Mouse (Mus musculus) 3134 (cell line): Measurements from ENCODE around the gene Kdm1a.

ENCODE experiments used
- DNase-seq: peaks from one replicate; pipeline ENCODE4 v3.0.0-alpha.2; 2011; ENCODE audit warnings: low spot score; ENCODE audit not compliant: insufficient read length; ENCODE audit errors: extremely low read depth

The Kdm1a gene

DNA sequence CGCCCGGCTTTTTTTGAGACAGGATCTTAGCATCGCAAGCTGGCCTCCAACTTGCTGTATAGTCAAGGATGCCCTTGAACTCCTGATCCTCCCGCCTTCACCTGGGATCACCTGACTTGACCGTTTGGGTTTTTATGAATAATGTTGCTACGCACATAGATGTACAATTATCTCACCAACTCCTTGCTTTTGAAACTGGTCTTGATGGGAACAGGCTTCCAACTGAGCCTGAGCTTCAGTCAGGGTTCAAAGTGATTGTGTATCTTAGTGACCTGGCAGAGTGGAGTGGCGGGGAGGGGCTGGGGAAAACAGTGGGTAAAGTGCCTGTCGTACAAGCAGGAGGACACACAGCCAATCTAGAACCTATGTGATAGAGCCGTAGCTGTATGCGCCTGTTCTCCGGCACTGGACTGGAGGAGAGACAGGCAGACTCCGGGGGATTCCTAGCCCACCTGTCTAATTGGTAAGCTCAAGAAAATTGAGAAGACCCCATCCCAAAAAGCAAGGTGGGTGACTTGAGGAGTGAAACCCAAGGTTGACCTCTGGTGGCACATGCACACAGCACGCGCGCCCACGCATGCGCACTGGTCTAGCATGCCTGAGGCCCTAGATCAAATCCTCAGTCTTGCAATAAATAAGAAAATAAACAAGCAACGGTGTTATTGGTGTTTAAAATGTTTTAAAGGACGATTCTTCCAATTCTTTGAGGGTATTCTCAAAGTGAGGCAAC is 3.4 kb upstream of the Kdm1a start:
- DNase-seq = no peak

DNA sequence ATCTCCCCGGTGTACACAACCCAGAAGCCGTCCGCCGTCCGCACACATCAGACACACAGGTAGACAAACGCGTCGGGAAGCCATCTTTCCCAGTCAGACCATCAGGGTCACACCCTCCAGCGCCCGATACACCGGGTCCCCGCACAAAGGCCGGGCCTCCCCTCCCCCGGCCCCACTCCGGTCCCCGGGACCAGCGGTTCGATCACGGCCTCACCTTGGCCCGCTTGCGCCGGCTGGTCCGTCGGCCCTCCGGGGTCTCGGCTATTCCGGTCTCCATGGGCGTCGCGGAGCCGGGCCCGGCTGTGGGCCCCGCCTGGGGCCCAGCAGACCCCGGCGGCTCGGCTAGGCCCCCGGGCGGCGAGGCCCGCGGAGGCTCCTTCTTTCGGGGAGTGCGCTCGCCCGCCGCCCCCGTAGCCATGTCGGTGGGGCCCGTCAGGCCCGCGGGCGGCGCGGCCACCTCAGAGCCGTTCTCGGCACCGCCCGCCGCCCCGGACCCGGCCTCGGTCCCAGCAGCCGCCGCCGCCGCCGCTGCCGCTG is 437 bp downstream of the Kdm1a start:
- DNase-seq = peak; percentile 64

DNA sequence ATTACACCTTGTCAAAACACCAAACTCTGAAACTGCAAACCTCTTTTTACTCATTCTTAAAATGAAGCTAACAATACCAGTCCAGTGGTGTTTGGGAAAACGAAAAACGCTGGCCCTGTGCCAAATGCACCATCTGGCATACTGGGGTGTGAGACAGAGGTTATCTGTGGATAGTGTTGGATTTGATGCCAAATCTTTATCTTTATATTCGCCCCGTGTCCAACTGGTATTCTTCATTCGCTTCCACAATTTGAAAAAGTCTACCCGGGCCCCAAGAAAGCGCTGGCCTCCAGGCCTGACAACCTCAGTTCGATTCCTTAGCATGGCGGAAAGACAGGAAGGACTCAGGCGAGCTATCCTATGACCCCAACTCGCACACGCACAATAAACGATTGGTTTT is 1.0 kb downstream of the Kdm1a start:
- DNase-seq = peak; percentile 28

DNA sequence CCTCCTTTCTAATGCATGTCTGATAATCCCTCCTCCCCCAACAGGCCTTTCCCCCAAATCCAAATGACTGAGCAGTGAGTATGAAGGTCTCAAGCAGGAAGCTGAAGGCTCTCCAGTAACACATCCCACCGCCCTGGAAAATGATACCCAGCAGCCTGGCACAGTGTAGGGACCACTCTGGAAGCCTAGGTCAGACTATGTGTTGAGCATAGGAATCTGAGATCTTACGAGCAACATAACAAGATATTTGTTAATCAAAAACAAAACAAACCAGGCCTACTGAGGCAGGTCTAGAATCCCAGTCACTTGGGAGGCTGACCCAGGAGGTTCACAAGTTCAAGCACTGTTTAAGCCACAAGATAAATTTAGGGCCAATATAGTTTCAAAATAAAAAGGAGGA is 2.0 kb downstream of the Kdm1a start:
- no peak for DNase-seq

DNA sequence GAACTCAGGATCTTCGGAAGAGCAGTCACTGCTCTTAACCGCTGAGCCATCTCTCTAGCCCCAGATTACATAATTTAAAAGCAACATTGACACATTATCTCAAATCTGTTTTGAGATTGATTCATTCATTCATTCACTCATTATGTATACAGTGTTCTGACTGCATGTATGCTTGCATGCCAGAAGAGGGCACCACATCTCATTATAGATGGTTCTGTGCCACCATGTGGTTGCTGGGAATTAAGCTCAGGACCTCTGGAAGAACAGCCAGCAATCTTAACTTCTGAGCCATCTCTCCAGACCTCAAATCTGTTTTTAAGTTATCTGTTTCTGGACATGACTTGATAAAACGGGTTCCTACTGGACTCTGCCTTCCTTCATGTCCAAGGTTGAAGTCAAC is 2.7 kb downstream of the Kdm1a start:
- DNase-seq = no peak

DNA sequence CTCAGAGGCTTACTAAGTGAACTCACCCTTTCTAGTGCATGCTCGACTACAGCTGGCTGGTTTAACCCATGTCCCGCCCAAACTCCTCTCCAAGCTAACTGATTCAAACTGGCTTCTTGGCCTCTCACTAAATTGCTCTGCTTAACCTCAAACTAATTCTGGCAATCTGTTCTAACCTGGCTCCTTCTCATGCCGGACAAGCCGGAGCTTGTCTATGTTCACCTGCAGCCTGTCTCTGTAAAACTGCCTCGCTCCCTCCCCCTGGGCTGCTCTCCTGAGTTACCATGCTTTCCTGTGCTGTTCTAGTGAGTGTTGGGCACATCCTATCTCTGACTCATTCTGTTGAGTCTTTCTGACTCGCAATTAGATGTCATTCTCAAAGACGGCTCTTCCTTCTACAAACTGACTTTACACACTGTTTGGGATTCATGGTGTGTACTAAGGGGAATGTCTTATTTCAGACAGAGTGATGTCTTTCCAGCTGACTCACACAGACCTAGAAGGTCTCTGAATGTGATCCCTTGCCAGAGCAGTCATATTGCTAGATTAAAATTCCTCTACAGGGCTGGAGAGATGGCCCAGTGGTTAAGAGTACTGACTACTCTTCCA is 4.2 kb downstream of the Kdm1a start:
- peak; percentile 31 for DNase-seq

DNA sequence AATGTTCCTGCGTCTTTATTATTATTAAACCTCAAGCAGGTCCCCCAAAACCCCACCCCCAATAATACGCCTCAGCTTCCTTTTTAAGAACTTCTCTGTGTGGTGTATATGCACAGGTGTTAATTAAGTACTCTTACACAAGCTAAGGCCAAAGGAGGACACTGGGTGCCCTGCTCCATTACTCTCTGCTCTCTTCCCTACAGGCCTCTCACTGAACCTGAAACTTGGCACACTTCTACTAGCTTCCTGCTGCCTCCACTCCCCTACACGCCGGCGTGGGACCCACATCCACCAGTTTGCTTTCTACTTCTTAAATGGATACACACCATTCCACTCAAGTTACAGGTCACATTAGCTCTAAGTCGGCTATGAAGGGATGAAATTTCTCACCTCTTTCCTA is 7.3 kb downstream of the Kdm1a start:
- no peak for DNase-seq

DNA sequence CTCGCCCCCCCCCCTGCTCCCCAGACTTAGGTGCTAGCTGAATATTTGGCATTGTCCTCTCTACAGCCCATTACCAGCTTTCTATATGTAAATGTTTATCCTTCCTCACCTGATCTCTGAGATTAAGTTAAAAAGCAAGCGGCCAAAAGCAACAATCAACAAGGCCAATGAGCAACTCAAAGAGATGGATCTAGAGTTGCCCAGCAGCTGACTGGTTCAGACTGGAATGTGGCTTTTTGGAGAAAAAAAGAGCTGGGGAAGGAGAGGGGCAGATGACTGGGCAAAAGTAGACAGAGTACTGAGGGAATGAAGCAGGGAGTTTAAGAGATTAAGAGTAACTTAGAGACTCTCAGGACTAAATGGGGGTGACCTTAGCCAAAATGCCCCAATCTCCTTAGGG is 8.5 kb downstream of the Kdm1a start:
- DNase-seq = no peak

DNA sequence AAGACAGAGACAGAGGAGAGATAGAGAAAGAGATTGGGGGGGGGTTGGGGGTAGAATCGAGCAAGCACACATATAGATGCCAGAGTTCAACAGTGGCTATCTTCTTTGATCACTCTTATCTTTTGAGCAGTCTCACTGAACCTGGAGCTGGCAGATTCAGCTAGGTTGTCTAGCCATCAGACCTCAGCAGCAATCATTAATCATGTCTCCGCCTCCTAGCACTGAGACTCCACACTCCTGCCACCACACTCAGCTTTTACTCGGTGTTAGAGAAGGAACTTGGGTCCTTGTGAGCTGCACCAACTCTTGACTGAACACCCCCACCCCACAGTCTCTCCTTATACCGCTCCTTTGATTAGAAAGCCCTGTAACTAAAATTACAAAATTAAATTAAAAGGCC is 10.4 kb downstream of the Kdm1a start:
- no peak for DNase-seq

DNA sequence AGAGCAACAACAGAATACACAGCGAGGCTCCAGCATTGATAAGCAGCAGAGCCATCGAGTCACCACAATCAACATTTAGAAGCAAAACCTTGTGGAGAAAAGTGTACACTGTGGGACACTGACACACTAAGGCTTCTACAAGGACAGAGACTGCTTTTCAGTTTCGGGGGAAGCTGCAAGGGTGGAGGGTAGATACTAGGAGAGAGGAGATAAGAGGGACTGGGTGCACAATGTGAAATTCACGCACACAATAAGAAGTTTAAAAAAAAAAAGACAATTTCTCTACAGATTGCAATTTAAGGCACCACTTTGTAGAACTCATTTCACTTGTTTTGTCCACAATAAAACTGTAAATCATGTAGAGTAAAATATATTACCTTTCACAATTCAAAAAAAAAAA is 14.5 kb downstream of the Kdm1a start:
- no peak for DNase-seq

DNA sequence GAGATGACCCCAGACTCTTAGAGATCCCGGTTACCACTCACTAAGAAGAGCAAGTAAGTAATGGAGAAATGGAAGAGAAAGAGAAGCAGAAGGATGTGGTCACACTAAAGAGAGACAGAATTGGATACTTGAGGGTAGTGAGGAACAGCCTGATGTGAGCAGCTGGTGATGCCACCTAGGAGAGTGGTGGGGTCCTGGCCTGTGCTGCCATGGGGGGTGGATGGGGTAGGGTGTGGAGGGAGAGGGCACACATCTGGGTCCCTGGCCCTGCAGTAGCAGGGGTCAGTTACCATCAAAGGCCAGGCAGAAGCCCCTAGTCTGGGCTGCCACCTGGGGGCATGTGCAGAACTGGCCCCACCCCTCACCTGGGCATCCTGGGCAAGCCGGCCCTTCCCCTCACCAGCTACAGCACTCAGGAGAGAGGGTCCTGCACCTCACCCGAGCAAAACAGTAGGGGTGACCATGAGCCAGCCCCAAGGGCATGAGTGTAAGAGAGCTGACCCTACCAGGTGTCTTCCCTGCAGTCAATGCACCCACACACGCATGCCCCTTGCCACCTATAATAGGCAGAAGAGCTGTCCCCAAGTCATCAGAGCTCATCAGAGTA is 15.2 kb downstream of the Kdm1a start:
- no peak for DNase-seq

DNA sequence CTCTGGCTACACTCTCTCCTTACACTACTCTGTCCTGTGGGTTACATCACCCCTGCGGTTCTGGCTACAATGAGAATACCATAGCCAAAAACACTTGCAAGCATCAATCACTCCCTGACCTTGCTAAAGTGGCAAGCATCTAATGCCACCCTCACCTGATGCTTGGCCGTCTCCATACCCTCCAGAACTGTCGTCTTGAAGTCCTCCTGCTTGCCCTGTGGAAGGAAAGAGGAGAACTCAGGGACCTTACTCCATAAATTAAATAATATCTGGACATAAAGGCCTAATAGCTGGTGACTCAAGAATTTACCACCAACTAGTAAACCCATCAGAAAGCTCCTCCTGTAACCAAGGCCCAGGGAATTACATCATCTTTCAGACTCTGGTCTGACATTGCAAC is 20.6 kb downstream of the Kdm1a start:
- DNase-seq = no peak

DNA sequence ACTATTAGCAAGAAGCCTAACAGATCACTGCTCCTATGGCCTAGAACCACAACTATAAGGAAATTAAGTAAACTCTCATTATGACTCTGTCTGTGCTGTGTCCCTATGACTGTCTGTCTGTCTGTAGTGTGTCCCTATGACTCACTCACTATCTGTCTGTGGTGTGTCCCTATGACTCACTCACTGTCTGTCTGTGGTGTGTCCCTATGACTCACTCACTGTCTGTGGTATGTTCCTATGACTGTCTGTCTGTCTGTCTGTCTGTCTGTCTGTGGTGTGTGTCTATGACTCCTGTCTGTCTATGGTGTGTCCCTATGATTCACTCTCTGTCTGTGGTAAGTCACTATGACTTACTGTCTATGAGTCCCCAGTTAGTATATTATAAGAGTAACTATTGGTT is 32.5 kb downstream of the Kdm1a start:
- DNase-seq = peak; percentile 65

DNA sequence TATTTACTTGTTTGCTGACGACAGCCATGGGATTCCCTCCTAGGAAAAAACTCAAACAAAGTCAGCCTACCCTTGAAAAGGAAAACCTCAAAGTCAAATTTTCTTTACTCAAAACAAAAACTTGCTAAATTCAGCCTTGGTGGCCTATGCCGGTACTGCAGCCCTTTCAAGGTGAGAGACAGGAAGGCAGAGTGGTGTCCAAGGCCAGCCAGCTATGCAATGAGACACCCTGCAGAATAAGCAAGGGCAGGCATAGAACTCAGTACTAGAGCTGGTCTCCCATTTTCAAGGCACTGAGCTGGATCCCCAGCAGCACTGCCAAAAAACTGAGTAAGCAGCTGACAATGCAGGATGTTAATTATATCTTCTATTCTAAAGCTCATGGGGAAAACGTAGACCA is 33.9 kb downstream of the Kdm1a start:
- DNase-seq = no peak

DNA sequence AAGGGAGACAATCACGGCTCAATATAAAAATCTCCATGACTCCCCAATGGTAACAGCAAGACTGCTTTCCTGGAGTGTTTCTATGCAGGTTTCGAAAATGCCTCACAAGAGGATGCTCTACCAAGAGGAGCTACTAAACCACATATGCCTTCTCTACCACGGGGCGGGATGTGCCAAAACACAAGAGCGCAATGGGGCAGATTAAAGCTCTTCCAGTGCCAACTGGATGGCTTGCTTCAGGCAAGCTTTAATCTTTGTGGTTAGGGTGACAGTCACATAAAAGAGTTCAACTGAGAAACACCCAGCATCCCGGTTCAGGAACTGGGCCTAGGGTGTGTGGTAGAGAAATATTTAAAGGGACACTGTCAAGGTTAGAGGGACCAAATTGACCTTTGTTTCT is 39.8 kb downstream of the Kdm1a start:
- peak; percentile 16 for DNase-seq

DNA sequence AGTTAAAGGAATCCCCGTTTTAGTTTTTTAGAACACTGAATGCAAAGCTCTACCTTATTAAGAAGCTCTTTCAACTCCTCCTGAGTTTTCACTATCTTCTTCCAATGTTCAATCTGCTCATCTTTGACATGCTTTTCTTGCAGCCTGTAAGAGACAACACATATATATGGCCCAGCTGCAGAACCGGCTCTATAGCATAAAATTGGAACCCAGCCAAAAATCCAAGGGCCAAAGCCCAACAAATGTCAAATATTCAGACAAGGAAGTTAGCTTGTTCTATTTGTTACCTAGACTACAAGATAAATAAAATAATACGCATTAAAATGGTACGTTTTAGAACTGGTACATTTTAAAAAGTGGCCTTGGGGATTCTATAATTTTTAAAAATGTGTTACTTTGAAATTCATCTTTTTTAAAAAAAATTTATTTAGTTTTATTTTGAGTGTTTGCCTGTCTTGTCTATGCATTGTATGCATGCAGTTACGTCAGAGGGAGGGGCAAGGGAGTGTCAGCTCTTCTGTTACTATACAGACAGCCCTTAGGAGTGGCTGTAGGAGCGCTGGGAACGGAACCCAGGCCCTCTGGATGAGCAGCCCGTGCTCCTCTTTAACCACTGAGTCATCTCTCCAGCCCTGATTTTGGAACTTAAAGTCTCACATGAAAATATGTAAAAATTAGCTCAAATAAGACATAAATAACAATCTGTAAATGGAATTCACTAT is 42.1 kb downstream of the Kdm1a start:
- no peak for DNase-seq

DNA sequence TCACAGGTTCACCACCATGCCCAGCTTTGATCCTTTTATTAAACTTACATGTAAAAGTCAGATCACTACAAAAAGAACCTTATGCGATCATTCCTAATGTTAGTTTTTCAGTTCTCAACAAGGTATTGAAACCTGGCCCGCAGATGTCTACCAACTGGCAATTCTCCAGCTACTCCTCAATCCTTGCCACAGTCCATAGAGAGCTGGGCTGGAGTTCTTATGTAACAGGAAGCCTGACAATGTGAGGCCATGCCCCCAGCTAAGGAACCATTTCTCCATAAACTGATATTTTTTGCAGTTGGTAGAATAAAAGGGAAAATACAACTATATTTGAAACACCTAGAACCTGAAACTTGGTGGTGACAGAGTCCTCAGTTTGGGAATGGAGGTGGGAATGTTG is 42.8 kb downstream of the Kdm1a start:
- DNase-seq = no peak

DNA sequence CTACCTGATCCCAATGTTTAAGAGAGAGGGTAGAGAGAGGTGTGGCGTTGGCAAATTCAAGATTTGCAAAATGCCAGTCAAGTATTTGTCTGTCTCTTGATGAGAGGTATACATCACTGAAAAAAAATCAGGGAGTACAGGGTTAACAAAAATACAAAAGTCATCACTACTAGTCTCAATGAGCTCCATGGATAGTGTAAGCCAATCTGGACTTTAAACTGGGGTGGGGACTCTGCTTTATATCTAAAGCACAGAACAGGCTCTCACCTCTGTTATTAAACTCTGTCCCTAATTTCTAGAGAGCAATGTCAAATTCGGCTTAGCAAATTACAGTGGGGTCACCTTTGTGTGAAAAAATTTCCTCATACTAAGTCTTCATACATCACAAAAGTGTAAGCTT is 44.9 kb downstream of the Kdm1a start:
- no peak for DNase-seq

DNA sequence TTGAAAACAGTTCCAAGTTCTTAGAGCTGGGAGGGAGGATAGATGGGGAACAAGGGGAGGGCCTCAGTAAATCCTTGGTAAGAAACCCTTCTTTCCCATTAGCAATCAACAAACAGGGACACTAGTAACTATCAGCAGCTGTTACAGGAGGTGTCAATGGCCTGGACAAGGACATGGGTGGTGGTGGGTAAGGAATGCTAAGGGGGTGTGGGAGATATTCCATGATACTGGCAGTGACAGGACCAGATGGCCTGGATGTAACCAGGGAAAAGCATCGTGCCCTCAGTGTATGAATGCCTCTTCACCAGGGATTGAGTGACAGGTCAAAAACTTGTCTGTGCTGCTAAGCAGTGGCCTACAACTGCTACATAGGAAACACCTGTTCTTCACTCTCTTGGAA is 49.4 kb downstream of the Kdm1a start:
- no peak for DNase-seq

DNA sequence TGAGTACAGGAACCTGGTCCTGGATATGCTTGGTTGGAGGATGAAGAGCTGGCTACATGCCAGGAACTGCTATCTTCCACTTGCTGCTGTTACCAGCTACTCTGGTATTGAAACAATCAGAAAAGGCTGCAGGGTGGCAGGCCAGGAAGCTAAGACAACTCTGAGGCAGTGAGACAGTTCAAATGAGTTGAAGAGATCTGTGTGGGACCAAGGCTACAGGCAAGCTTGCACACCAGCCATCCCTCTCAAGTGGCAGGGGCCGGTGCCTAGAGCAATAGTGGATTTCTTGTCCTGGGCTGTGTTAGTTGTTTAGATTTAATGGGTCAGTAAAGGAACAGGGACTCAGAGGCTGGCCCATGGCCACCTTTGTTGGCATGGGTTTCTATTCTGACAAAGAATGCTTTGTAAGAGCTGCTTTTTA is 54.1 kb downstream of the Kdm1a start:
- no peak for DNase-seq

DNA sequence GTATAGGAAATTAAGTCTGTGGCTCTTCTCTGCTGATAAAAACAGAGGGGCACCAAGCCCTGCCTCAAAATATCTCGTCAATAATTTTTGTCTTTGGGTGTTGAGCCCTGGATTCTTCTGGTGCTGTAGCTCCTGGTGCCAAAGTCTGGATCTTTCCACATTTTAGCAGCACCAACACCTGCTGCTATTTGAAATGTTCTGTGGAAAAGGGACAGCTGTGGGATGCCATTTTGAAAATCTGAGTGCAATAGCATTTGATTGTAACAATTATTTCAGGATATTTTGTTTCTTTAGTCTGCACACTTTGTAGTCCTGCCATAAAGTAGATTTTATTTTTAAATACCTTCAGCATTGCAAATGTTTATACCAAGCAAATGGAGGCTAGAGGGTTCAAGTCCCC is 54.8 kb downstream of the Kdm1a start:
- DNase-seq = no peak
